In the genomic region with DNA sequence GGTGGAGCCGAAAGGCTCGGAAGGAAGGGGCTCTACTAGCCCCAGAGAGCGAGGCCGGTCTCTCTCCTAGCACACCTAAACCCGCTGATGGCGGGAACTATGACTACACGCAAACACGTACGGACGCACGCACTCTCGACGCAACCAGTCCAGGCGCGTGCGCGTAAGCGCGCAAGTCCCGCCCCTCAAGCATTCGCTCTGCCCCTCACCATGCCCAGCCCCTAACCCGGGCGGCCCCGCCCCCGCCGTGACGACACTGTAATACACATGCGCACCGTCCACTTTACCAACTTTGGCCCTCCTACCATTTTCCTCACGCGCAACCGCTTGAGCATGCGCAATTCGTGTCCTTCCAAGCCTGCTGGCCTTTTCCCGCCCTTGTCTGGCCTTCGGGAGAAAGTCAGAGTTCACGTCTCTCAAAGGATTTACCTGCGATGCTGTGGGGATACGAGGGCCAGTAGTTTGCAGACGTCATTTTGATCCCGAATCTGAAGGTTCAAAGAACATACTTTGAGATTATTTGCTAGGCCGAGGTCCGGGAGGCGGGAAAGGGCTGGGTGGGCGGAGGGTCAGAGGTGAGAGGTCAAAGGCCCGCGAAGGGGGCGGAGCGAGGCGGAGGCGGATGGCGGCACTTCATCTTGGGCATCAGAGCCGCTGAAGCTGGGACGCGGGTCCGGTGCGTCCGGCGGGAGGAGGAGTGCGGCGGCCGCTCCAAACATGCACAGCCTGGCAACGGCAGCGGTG, we compare ENCODE assay signal across 7 mouse cellular contexts. TPM values are rescaled to one million over a fixed set of nuclear protein-coding genes. Genes with fewer than 3 reads are reported as not detected.
A peak's percentile ranks its signal among the peaks of the same experiment; 100 is the strongest.
DNase-seq lines count a peak whose midpoint lies in the region; ATAC-seq lines count a peak whose summit lies in the region.

A gene (plus strand): TSS at position 338 of the 744 bp plus-strand sequence.

- WGBS in intestine, embryonic 15.5 days: under 1% methylated on average over 63 of the region's 64 CpGs
- under 1% methylated on average over 64 of the region's 64 CpGs for WGBS in midbrain, embryonic 10.5 days

- intact Hi-C loops in gastrocnemius, postnatal 36 days (cut with DNase I): loop anchor here (5.0 kb wide), 1 partner anchor 41 kb away; no protein-coding TSS in a partner anchor
- intact Hi-C loops in left cerebral cortex, postnatal 25 days (cut with DNase I): loop anchor here (5.0 kb wide), 1 partner anchor 81 kb away; a partner anchor contains a TSS

- peaks cover 14% of the 10 kb centered on the region for H3K4me1 ChIP-seq in intestine, embryonic 15.5 days (replicated peaks)
- H3K4me1 ChIP-seq in midbrain, embryonic 10.5 days: peaks cover 29% of the 10 kb centered on the region

- ATAC-seq in intestine, embryonic 15.5 days: peak; percentile 100

- no peaks in the 10 kb centered on the region for H3K9me3 ChIP-seq in intestine, embryonic 15.5 days
- H3K9me3 ChIP-seq in midbrain, embryonic 10.5 days (replicated peaks): no peaks in the 10 kb centered on the region

- no peaks in the 10 kb centered on the region for H3K27me3 ChIP-seq in intestine, embryonic 15.5 days (replicated peaks)
- no peaks in the 10 kb centered on the region for H3K27me3 ChIP-seq in midbrain, embryonic 10.5 days (ENCODE audit: low read depth, poor library complexity, severe bottlenecking)

- H3K4me2 ChIP-seq in intestine, embryonic 15.5 days (replicated peaks): peak within 1 kb of the TSS; percentile 71

- H3K4me3 ChIP-seq in intestine, embryonic 15.5 days (replicated peaks): peak within 1 kb of the TSS; percentile 87
- peak within 1 kb of the TSS; percentile 75 for H3K4me3 ChIP-seq in midbrain, embryonic 10.5 days

- peak within 1 kb of the TSS; percentile 88 for H3K27ac ChIP-seq in intestine, embryonic 15.5 days
- H3K27ac ChIP-seq in midbrain, embryonic 10.5 days (replicated peaks): peak within 1 kb of the TSS; percentile 97

- no peaks in the 10 kb centered on the region for H3K36me3 ChIP-seq in intestine, embryonic 15.5 days
- H3K36me3 ChIP-seq in midbrain, embryonic 10.5 days: peaks cover 43% of the 10 kb centered on the region

- DNase-seq in adrenal gland, adult 2 months: peak; percentile 100
- peak; percentile 100 for DNase-seq in embryo, embryonic 11.5 days (ENCODE audit: low read depth, low spot score)
- peak; percentile 100 for DNase-seq in gastrocnemius, postnatal 36 days
- DNase-seq in left cerebral cortex, postnatal 25 days (ENCODE audit: low spot score in 2 of 2): peak; percentile 100
- peak; percentile 100 for DNase-seq in midbrain, embryonic 10.5 days (ENCODE audit: low spot score)
- peak; percentile 100 for DNase-seq in right cerebral cortex, postnatal 4 days

- peak within 1 kb of the TSS; percentile 92 for H3K9ac ChIP-seq in intestine, embryonic 15.5 days

RNA-seq across cellular contexts. Expression of the gene that starts here (rescaled TPM):
- total RNA-seq in adrenal gland, adult 2 months (2021): 10 to 100 TPM; 24.0 to 26.7 TPM
- 8.4 and 10.1 TPM in 2 replicates for polyA plus RNA-seq in adrenal gland, adult 2 months (2012; rRNA removed)
- 10 to 100 TPM; 11.1 to 11.6 TPM for total RNA-seq in gastrocnemius, postnatal 36 days (2021)
- 58.9 and 61.4 TPM in 2 replicates for polyA plus RNA-seq in intestine, embryonic 15.5 days (2015; fragmentation: Nextera tagmentation; extraction: Ambion mirVana)
- 10 to 100 TPM; 27.5 to 30.4 TPM for total RNA-seq in left cerebral cortex, postnatal 25 days (2021)
- 103 and 104 TPM in 2 replicates for polyA plus RNA-seq in midbrain, embryonic 10.5 days (2016; fragmentation: Nextera tagmentation; extraction: Ambion mirVana)

Comparison
In these comparisons a context has a peak if more than half of its experiments do, and no peak if none do; other contexts are left out.
1. Peak in every context shown above with its lines: DNase-seq, ATAC-seq, H3K4me3 ChIP-seq and H3K27ac ChIP-seq.